Mouse (Mus musculus) hindbrain, embryonic 13.5 days (tissue): Measurements from ENCODE around the gene Ajap1. TPM values are rescaled to one million over a fixed set of nuclear protein-coding genes. Genes with fewer than 3 reads are reported as not detected.

Source experiments
- ATAC-seq: fragments of 200-750 bp; cut with Nextera tagmentation; 2 replicates; pipeline ENCODE4 v1.8.0; 2017; ENCODE audit warnings: moderate TSS enrichment; ENCODE audit not compliant: low FRiP score
- H3K27ac ChIP-seq: fragments of 300-500 bp; sonication (generic); 2 replicates; pipeline ENCODE4 v1.5.1; 2015; ENCODE audit warnings: inconsistent platforms, mild to moderate bottlenecking, moderate library complexity
- H3K27me3 ChIP-seq: fragments of 300-500 bp; sonication (generic); 2 replicates; pipeline ENCODE4 v1.6.1; 2015; ENCODE audit warnings: mild to moderate bottlenecking, inconsistent platforms
- H3K36me3 ChIP-seq: fragments of 300-500 bp; sonication (generic); 2 replicates; pipeline ENCODE4 v1.6.1; 2015; ENCODE audit warnings: mild to moderate bottlenecking, inconsistent platforms
- H3K4me1 ChIP-seq: fragments of 300-500 bp; sonication (generic); replicated peaks from 2 replicates; pipeline ENCODE4 v1.6.1; 2015; ENCODE audit warnings: inconsistent platforms
- H3K4me2 ChIP-seq: fragments of 300-500 bp; sonication (generic); 2 replicates; pipeline ENCODE4 v1.6.1; 2015; ENCODE audit warnings: inconsistent platforms, mild to moderate bottlenecking, moderate library complexity
- H3K4me3 ChIP-seq: fragments of 300-500 bp; sonication (generic); 2 replicates; pipeline ENCODE4 v1.5.1; 2015; ENCODE audit warnings: mild to moderate bottlenecking, inconsistent platforms
- H3K9ac ChIP-seq: fragments of 300-500 bp; sonication (generic); 2 replicates; pipeline ENCODE4 v1.6.1; 2015; ENCODE audit warnings: mild to moderate bottlenecking, inconsistent platforms
- H3K9me3 ChIP-seq: fragments of 300-500 bp; sonication (generic); 2 replicates; pipeline ENCODE4 v1.6.1; 2016; ENCODE audit warnings: inconsistent platforms
- WGBS: fragments of 180-500 bp; shearing (Covaris S2); methylation state at CpG from one replicate; pipeline ENCODE4 v1.1.7; 2015; 5-methylcytosine and 5-hydroxymethylcytosine counted together
- polyA plus RNA-seq: library from polyadenylated mRNA; unstranded; fragments of >200 nt; fragmentation: Nextera tagmentation; extraction: Ambion mirVana; gene quantifications from 2 replicates; pipeline ENCODE4 v1.2.1, GENCODE M21; 2015

The Ajap1 gene
- polyA plus RNA-seq, 1 experiment from 2014 or later: 19.5 TPM

DNA sequence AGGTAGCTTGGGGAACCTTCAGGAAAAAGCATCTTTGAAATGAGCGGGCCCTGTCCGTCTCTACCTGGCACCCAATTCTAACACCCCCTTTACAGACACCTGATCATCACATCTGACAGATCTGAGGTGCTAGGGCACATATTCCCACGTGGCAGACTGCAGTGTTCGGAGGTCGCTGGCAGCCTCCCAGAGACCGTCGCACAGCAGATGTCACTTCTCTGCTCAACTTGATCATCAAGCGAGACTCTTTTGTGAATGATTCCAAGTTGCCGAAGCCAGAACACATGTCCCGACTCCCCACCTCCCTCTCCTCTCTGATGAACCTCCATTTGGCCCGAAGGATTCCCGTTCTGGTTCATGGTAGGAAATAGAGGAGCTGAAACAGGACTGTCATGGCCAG, 95.1 kb downstream of the Ajap1 start:
- H3K27me3 ChIP-seq: no peaks in the 10 kb centered on the region
- ATAC-seq: no peak
- no peak overlapping the region for H3K4me3 ChIP-seq
- no peak overlapping the region for H3K9ac ChIP-seq
- H3K4me1 ChIP-seq: peaks cover 8% of the 10 kb centered on the region
- no peak overlapping the region for H3K4me2 ChIP-seq
- 93% methylated on average over 12 of the region's 12 CpGs for WGBS
- 0 out of 2 replicates have a peak, but pooled peaks cover 7% of the 10 kb centered on the region for H3K9me3 ChIP-seq
- no peak overlapping the region for H3K27ac ChIP-seq
- peaks cover 15% of the 10 kb centered on the region for H3K36me3 ChIP-seq

- peaks cover 22% of the 10 kb centered on the region for H3K36me3 ChIP-seq
- H3K4me1 ChIP-seq: peaks cover 43% of the 10 kb centered on the region
- H3K9ac ChIP-seq: no peak overlapping the region
- H3K27me3 ChIP-seq: no peaks in the 10 kb centered on the region
- H3K4me3 ChIP-seq: no peak overlapping the region
- H3K9me3 ChIP-seq: 0 out of 2 replicates have a peak, but pooled peaks cover 8% of the 10 kb centered on the region
- ATAC-seq: no peak
- H3K27ac ChIP-seq: no peak overlapping the region
- H3K4me2 ChIP-seq: no peak overlapping the region
- WGBS: 57% methylated on average over 7 of the region's 7 CpGs
Observed at GRCm38 (mm10) chr4:153381433-153381832, 101.2 kb downstream of the Ajap1 start.

GRCm38 (mm10) chr4:153380885-153381284, 101.7 kb downstream of the Ajap1 start:
- H3K9ac ChIP-seq: no peak overlapping the region
- peaks cover 43% of the 10 kb centered on the region for H3K4me1 ChIP-seq
- no peak overlapping the region for H3K4me2 ChIP-seq
- 0 out of 2 replicates have a peak, but pooled peaks cover 8% of the 10 kb centered on the region for H3K9me3 ChIP-seq
- H3K27ac ChIP-seq: no peak overlapping the region
- H3K27me3 ChIP-seq: no peaks in the 10 kb centered on the region
- no peak for ATAC-seq
- peaks cover 22% of the 10 kb centered on the region for H3K36me3 ChIP-seq
- WGBS: 76% methylated on average over 10 of the region's 10 CpGs
- no peak overlapping the region for H3K4me3 ChIP-seq

DNA sequence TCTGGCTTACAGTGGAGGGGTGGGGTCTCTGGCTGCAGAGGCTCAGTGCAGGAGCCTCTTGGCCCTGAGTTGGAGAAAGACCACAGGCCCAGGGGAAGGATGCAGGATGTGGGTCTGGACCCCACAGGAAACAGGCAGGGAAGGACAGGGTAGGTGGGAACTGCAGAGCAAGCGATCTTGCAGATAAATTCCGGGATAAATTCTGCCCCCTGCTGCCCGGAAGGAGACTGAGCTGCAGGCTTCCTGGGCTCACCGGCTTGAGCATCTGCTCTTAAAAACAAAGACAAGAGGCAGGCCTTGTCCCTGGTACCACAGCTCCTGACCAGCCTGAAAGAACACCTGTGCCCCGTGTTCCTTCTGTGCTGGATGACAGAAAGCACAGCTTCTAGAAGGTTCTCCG, 104.6 kb downstream of the Ajap1 start:
- Histone ChIP-seq H3K4me2 (no peak overlapping the region), H3K9me3 (0 out of 2 replicates have a peak, but pooled peaks cover 6% of the 10 kb centered on the region), H3K4me3 (no peak overlapping the region), H3K27me3 (no peaks in the 10 kb centered on the region), H3K4me1 (peaks cover 39% of the 10 kb centered on the region), H3K9ac (peak overlapping the region; percentile 11; the same call in 1 of the 2 replicates), H3K36me3 (peaks cover 12% of the 10 kb centered on the region), H3K27ac (no peak overlapping the region)
- 19% methylated on average over 6 of the region's 6 CpGs for WGBS
- no peak for ATAC-seq

GRCm38 (mm10) chr4:153374233-153374632, 108.4 kb downstream of the Ajap1 start:
- Histone ChIP-seq H3K4me3 (no peak overlapping the region), H3K9ac (no peak overlapping the region), H3K36me3 (no peaks in the 10 kb centered on the region), H3K27me3 (peaks cover 4% of the 10 kb centered on the region; the same call in 1 of the 2 replicates), H3K9me3 (no peaks in the 10 kb centered on the region), H3K4me2 (no peak overlapping the region), H3K4me1 (peaks cover 18% of the 10 kb centered on the region), H3K27ac (no peak overlapping the region)
- 85% methylated on average over 6 of the region's 6 CpGs for WGBS
- ATAC-seq: no peak

- Histone ChIP-seq H3K27me3 (peaks cover 4% of the 10 kb centered on the region; the same call in 1 of the 2 replicates), H3K4me2 (no peak overlapping the region), H3K27ac (no peak overlapping the region; the same call in 1 of the 2 replicates), H3K9me3 (no peaks in the 10 kb centered on the region), H3K9ac (no peak overlapping the region), H3K4me1 (peaks cover 14% of the 10 kb centered on the region), H3K4me3 (no peak overlapping the region), H3K36me3 (no peaks in the 10 kb centered on the region)
- WGBS: 88% methylated on average over 14 of the region's 14 CpGs
- no peak for ATAC-seq
Observed at GRCm38 (mm10) chr4:153373125-153373524, 109.5 kb downstream of the Ajap1 start.

DNA sequence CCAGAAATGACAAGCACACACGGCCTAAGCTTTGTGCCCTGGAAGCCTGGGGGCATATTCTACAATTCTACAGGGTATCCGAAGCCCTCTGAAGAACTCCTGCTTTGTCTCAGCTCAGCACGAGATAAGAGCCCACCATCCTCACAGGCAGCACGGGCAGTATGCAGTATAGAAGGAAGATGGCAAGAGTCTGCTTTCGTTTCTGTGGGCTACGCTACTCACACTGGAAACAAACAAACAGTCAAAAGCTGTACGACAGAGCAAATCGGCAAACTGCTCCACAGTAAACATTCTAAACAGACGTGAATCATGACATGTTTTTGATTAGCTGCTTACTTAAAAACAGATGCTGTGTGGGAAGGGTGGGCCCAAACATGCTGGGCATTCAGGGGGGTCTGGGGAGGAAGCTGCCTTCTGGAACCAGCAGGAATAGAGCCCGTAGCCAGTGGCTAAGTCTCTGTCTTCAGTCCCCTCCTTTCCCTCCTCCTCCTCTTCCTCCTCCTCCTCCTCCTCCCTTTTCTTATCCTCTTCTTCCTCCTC, 113.9 kb downstream of the Ajap1 start:
- no peaks in the 10 kb centered on the region for H3K36me3 ChIP-seq
- H3K4me2 ChIP-seq: no peak overlapping the region
- H3K4me3 ChIP-seq: no peak overlapping the region
- no peak overlapping the region; the same call in 1 of the 2 replicates for H3K27ac ChIP-seq
- H3K9ac ChIP-seq: no peak overlapping the region
- no peaks in the 10 kb centered on the region for H3K9me3 ChIP-seq
- H3K27me3 ChIP-seq: peaks cover 4% of the 10 kb centered on the region; the same call in 1 of the 2 replicates
- H3K4me1 ChIP-seq: 0 out of 2 replicates have a peak, but pooled peaks cover 4% of the 10 kb centered on the region
- WGBS: 64% methylated on average over 10 of the region's 10 CpGs
- ATAC-seq: no peak

DNA sequence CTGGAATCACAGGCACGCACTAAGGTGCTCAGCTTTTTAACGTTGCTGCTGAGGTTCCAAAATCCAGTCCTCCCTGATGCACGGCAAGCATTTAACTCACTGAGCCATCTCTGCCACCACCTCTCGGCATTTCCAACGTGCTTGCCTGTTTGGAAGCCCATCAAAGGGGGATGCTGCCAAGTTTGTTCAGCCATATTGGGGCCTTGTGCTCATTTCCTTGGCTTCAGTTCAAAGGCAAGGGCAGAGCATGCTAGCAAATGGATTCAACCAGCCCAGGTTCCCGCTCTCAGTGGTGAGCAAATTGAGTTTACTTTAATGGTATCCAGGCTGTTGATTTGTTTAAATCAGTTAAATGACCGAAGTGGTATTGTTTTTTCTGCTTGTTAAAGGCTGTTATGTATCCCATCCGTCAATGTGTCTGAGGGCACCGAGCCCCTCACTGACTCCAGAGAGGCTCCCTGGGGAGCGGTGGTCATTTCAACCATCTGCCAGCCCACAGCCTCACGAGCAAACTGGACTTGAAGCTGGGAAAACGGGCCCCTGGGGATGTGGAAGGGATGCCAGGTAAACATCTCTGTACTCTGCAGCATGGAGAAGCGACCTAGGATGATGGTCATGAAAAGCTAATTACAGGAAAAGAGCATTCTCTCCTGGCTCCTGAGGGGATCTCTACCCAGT, 121.6 kb downstream of the Ajap1 start:
- no peak for ATAC-seq
- WGBS: 38% methylated on average over 13 of the region's 13 CpGs
- H3K9me3 ChIP-seq: no peaks in the 10 kb centered on the region
- H3K4me3 ChIP-seq: no peak overlapping the region
- peak overlapping the region; percentile 40; the same call in 1 of the 2 replicates for H3K27ac ChIP-seq
- H3K27me3 ChIP-seq: 0 out of 2 replicates have a peak, but pooled peaks cover 3% of the 10 kb centered on the region
- no peaks in the 10 kb centered on the region for H3K36me3 ChIP-seq
- peaks cover 33% of the 10 kb centered on the region for H3K4me1 ChIP-seq
- no peak overlapping the region for H3K4me2 ChIP-seq
- no peak overlapping the region for H3K9ac ChIP-seq

- no peak overlapping the region for H3K9ac ChIP-seq
- H3K4me2 ChIP-seq: no peak overlapping the region
- H3K9me3 ChIP-seq: no peaks in the 10 kb centered on the region
- H3K4me3 ChIP-seq: no peak overlapping the region
- no peaks in the 10 kb centered on the region for H3K36me3 ChIP-seq
- peaks cover 33% of the 10 kb centered on the region for H3K4me1 ChIP-seq
- H3K27ac ChIP-seq: peak overlapping the region; percentile 62
- 38% methylated on average over 7 of the region's 7 CpGs for WGBS
- H3K27me3 ChIP-seq: 0 out of 2 replicates have a peak, but pooled peaks cover 3% of the 10 kb centered on the region
- ATAC-seq: peak; percentile 59; the same call in 1 of the 2 replicates
Observed at GRCm38 (mm10) chr4:153358243-153358550, 124.4 kb downstream of the Ajap1 start.

GRCm38 (mm10) chr4:153357539-153358242, 124.9 kb downstream of the Ajap1 start:
- Histone ChIP-seq H3K36me3 (no peaks in the 10 kb centered on the region), H3K4me2 (no peak overlapping the region), H3K9ac (no peak overlapping the region), H3K27me3 (no peaks in the 10 kb centered on the region), H3K9me3 (no peaks in the 10 kb centered on the region), H3K27ac (peak overlapping the region; percentile 62), H3K4me1 (peaks cover 33% of the 10 kb centered on the region), H3K4me3 (no peak overlapping the region)
- 56% methylated on average over 9 of the region's 9 CpGs for WGBS
- peak; percentile 46; the same call in 1 of the 2 replicates for ATAC-seq

- Histone ChIP-seq H3K4me3 (no peak overlapping the region), H3K9me3 (no peaks in the 10 kb centered on the region), H3K9ac (no peak overlapping the region), H3K4me2 (no peak overlapping the region), H3K27ac (no peak overlapping the region), H3K27me3 (no peaks in the 10 kb centered on the region), H3K4me1 (peaks cover 25% of the 10 kb centered on the region), H3K36me3 (no peaks in the 10 kb centered on the region)
- ATAC-seq: no peak
- WGBS: 86% methylated on average over 4 of the region's 4 CpGs
Observed at GRCm38 (mm10) chr4:153356236-153356635, 126.4 kb downstream of the Ajap1 start.

- H3K9ac ChIP-seq: no peak overlapping the region
- H3K27me3 ChIP-seq: no peaks in the 10 kb centered on the region
- H3K27ac ChIP-seq: no peak overlapping the region
- no peaks in the 10 kb centered on the region for H3K9me3 ChIP-seq
- no peak overlapping the region for H3K4me2 ChIP-seq
- no peaks in the 10 kb centered on the region for H3K36me3 ChIP-seq
- WGBS: 97% methylated on average over 3 of the region's 3 CpGs
- H3K4me3 ChIP-seq: no peak overlapping the region
- peaks cover 11% of the 10 kb centered on the region for H3K4me1 ChIP-seq
- ATAC-seq: no peak
Observed at GRCm38 (mm10) chr4:153344999-153345398, 137.6 kb downstream of the Ajap1 start.
